Mouse (Mus musculus) testis, postnatal 14 days (tissue): ENCODE measurements at regions not wholly inside any gene's neighbourhood (a gene's known extent, or its start where the extent isn't known, plus 50 kb on each side); places are given as distances from the start of the nearest gene placed in this dataset.

Source experiments
- DNase-seq: peaks from one replicate; pipeline ENCODE4 v3.0.0; 2021; ENCODE audit warnings: low spot score

DNA sequence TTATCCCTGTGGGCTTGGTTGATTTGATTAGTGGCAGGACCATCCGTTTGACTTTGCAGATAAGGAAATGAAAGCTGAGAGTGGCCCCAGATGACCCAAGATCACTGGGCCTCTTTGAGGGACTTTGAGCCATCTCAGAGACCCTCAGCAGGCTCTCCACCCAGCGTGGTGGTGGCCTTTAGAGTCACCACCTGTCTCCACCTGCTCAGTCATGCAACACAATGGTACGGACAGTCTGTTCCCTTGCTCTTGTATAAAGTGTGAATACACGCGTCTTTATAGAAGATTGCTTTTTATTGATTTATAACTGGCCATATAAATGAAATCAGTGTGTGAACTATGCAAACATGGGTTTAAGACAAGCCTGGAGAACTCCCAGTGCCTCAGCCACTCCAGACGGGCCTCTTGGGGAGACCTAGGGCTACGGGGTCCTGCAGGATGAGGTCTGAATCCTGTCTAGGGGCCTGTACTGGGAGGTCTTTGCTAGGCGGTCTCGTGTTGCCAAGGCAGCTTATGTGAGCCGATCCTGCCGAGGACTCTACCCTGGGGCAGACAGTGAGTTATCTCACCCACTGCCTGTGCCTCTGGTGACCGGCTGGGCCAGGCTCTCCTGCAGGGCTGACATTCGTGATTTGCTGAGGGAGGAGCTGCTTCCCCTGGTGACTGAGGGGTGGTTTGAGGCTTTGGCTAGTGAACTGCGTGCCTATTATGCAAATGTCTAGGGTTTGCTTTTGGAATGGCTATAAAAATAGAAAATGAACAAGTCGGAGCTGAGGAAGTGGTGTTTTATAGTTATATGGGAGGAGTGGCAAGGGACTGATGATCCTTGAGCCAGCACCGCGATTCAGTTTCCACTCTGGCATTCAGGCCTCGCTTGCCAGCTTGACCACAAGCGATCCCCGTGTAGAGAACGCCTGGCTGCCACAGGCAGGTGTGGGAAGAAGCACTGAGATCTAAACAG, 176.5 kb downstream of the Fam43a start:
- no peak for DNase-seq

DNA sequence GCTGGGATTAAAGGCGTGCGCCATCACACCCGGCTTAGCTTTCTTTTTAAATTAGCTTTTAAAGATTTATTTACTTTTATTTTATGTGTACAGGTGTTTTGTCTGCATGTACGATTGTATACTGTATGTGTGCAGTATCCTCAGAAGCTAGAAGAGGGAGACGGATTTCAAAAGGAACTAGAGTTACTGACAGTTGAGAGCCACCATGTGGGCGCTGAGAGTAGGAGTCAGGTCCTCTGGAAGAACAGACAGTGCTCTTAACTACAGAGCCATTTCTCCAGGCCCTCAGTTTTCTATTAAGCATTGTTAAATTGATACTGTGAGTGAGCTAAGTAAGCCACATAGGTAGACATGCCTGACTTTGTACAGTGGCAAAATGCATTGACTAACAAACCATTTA, 177.9 kb downstream of the Fam43a start:
- no peak for DNase-seq

DNA sequence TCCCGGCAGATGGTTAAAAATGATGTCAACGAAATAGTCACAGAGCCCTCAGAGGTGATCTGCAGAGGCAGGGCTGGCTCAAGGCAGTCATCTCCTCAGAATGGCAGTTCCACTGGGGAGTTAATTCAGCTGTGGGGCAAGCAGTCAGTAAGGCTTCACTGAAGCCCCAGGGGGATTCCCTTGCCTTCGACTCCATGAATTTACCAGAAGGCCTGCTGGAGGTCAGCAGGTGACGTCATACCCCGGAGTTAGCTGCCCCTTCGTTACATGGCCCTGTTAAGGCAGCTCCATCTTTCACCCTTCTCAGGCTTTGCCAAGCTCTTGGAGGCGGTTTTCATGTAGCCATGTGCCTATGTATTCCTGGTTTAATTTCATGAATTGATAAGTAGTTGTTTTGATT, 178.6 kb downstream of the Fam43a start:
- DNase-seq: no peak

DNA sequence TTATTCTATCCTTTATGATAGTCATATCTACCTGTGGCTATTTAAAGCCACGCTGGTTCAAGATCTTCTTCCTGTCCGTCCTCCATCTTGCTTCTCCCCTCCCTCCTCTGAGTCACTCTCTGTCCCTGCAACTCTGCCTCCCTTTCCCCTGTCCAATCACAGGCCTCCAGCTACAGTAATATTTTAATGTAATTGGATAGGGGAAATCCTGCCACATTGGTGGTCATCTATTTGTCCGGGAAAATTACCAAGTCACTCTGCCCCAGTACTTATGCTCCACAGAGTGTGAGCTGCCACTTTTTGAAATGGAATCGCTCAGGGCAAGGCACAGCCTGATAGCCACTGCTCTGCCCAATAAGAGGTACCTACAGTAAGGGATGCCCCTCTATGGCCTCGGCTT, 179.4 kb downstream of the Fam43a start:
- no peak for DNase-seq

DNA sequence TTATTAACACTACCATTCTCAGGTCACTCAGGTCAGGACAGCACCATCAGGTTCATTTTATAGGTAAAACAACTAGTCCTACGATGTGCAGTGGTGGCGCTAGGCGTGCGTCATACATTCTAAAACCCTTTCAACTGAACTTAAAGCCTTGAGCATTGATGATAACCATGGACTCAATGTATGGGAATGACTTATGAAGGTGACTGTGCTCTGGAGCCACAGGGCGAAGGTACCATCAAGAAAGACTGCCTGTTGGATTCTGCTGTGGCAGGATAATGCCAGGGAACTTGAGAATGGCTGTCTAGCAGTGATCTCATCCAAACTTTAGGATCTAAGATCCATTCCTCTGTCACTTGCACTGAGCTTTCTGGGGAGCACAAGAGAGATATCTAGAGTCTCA, 184.7 kb downstream of the Fam43a start:
- no peak for DNase-seq

DNA sequence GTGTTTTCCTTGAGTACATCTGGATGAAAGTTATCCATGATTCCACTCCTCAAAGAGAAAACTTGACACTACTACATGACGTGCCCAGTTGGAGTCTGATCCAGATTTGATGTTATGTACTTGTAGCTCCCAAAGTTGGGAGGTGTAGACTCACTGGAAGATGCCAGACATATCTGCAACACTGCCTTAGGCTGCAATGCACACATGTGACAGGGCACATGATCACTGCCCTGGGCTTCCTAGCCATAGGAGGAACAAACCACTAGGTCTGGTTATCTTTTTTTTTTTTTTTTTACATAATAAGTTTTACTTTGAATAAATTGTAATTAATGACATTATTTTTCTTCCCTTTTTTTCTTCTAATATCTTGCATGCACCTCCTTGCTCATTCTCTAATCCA, 185.4 kb downstream of the Fam43a start:
- no peak for DNase-seq

DNA sequence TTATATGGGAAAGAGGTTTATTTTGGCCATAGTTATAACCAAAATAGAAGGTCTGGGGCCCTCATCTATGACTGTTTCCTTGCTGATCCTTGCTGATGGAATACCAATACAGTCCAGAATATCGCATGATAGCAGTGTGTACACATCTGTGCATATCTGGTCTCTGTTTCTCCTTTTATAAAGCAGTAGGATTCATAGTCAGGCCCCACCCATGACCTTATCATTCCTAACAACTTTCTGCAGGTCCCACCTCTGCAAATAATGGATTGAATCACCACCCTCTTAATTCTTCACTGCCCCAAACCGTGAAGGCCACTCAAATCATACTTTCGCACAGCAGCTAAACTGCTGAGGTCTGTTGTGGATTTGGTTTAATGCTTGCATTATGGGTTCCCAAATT, 186.5 kb downstream of the Fam43a start:
- no peak for DNase-seq

DNA sequence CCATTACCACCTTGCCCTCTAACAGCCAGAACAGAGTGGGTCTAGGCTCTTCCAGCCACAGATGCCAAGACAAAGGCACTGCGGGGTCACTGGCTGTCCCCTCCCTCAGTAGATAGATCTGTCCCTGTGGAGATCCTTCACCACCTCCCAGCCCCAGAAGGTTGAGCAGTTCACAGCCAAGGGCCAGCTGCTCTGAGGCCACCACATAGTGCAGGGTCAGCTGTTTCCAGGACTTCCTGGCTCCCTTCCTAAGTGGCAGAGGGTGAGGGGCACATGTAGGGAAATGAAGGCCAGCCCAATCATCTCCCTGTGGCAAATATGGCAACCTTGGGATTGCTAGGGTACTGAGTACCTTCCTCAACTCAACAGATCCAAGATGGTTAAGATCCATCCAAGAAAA, 187.8 kb downstream of the Fam43a start:
- DNase-seq: no peak

DNA sequence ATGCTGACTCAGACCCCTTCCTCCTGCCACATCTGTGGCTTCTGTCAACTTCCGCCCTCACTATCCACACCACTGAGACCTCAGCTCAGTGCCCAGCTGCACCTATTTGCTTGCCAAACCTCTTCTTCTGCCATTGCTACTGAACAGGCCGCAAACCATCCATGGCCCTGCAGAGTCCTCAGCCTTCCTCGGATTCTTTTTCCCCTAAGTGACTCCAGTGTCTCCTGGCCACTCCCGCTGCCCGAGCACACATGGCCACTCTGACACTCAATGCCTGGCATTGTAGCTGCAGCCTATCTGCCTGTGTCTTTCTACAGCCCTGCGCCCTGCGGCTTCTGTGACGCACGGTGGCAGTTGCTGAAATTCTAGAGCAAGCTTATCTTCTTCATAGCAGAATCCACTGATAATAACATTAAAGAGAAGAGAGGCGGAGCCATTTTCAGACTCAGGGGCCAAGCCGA, 188.8 kb downstream of the Fam43a start:
- DNase-seq: no peak

DNA sequence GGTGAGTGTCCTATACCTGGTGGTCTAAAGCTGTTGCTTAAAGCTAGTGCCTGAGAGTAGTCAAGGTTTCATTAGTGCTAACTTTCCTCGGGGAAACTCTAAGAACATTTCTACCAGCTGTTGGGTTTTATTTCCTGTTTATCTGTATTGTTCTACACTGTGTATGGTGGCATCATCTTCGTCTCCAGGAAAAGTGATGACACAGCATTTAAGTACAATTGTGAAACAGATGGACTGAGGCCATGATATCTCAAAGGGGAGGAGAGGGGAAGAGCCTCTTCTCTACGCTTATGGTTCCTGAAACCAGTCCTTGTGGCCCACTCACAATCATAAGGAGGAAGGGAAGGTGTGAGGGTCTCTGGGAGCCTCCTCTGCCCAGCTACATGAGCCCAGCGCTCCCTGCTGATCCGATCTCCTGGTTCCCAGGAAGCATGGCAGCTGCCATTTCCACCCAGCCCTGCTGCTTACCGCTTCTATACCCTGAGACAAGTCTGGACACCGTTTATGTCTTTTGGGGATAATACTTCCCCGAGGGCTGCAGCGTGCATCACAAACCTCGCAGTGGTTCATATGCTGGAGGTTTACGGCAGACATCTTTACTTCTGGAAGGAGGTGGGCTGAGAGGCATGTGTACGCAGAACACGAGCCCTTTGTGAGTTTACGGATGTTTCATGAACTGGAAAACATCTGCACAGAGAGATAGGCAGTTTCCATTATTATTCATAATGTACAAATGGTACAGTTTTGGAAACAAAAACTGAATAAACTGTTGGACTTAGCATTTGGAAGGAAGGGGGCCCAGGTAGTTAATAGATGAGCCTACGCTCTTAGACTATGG, 189.6 kb downstream of the Fam43a start:
- DNase-seq: no peak

DNA sequence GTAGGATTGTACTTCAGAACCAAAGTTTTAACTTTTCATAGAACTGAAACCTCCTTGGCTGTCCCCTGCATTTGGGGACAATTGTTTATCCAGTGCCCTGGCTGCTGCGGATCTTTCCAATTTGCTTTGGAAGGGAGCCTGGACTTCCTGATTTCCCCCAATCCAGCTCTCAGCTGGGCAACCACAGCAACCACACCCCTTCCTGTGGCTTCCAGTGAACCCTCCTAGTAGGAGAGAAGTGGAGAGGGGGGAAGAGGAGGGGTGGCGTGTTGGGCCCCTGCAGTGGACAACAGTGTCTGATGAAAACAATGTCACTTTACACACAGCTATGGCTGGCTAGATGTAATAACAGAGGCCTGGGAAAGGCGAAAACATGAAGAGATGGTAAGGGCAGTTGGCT, 190.5 kb downstream of the Fam43a start:
- peak; percentile 27 for DNase-seq

DNA sequence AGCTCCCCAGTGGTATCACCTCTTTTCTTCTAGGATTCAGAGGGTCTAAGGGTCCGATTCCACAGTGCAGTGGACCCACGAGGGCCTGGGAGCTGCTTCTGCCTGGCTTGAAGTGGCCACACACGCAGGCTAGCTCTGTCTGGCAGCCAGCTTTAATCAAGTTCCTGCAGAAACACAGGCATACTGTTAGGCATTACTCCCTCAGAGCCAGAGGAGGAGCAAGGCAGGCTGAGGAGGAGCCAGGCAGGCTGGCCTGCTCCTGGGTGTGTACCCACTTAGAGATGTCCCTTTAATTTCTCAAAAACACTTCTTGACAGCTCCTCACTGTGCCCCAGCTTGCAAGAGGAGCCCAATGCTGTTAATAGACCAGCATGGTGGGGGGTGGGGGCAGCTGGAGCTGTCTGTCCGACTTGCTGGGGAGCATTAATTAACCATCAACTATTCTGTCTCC, 191.1 kb downstream of the Fam43a start:
- DNase-seq: no peak

DNA sequence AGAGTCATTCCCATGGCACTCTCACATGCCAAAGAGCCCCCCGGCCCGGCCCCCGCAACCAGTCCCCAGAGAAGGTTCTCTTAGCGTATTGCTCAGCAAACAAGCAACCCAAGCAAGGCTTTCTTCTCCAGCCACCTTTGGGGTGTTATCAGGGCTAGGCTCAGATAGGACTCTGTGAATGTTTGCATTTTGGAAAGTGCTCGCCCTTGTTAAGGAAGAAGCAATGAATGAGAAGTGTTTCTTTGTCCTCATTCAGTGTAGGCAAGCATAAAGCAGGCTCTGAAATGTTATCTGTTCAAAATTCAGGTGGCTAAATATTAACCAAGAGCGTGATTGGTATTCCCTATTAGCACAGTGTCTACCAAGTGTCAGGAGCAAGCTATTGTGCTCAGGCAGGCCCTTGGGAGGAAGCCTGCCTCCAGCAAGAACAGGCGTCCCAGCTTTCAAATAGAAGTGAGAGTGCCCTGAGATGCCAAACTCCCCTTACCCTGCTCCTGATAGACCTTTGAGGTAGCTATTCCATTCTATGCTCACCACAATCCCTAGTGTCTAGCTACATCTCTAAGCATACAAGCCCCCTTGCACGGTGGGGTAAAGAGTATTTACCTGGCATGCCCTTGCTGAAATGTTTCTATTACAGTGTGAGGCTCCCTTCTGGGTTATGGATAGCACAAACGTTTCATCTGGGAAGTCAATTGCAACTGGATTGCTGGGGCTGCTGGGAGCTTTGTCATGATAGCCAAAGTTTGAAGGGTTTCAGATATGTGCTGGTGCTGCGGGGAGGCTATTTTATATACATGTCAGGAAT, 191.7 kb downstream of the Fam43a start:
- no peak for DNase-seq

DNA sequence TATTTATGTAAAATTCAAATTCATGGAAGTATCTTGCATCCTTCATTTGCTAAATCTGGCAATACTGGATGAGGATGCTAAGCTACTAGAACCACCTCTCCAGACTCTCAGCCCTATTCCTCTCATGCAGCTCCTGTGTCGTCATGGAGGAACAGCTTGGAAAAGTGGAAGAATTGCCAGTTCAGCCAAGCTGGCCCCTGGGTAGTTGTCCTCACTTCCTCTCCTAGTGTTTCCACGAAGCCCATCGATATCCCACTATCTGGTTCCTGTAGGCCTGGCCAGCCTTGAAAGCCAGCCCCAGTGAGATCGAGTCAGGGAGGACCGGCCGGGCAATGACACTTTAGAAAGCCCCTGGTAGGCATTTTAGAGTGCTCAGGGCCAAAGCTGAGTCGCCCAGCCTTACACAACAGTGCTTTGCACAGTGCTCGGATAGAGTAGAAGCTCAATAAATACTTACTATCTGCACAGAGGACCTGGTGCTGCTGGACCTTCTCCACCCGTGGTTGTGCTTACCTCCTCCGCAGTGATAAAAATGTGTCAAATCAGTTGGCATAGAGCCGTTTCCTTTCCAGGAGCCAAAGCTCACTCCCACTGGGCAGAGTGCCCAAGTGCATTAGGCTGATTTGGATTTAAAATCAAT, 193.3 kb downstream of the Fam43a start:
- DNase-seq: no peak

DNA sequence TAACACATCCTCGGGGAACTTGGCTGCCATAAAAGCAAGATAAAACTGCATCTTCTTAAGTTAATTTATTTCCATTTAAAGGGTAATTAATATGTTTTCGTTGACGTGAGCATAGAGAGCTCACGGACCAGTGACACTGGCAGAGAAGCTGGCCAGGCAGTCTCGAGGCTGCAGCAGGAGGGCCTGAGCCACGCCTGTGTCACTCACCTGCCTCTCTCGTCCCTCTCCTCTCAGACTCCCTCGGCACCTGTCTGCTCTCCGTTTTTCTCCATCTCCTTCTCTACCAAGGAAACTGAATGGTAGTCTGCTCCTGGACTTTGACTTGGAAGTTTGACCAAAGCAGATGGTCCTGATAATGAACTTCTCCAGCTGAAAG, 193.8 kb downstream of the Fam43a start:
- DNase-seq: no peak

DNA sequence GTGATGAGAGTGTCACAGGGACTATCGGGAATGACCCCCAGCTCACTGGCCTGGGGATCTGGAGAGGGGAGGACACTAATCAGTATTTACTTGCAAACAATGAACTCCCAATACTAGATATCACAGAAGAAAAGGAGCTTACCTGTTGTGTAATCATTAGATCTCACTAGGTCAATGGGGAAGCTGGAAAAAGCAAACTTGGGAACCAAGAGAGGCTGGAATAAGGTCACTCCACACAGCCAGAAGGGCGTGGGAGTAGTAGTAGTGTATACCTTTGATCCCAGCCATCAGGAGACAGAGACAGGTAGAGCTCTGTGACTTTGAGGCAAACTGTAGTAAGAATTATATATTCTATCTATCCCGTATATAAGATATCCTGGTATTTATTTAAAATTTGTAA, 194.3 kb downstream of the Fam43a start:
- no peak for DNase-seq

DNA sequence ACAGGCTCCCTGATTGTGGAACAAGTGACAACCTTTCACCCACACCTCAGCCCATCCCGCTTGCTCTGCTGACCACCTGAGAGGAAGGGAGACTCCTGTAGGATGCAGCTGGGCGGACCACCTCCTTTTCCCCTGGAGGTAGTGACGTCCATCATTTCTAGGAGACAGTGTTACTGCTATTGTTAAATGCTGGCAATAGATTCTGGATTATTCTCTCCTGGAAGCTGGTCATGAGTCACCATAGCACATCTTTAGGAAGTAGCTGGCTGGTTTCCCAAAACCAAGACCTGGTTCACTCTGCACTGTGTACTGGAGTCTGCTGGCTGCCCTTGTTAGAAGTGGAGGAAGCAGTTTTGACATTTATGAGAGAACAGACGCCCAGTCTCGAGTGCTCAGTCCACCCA, 196.0 kb downstream of the Fam43a start:
- no peak for DNase-seq

DNA sequence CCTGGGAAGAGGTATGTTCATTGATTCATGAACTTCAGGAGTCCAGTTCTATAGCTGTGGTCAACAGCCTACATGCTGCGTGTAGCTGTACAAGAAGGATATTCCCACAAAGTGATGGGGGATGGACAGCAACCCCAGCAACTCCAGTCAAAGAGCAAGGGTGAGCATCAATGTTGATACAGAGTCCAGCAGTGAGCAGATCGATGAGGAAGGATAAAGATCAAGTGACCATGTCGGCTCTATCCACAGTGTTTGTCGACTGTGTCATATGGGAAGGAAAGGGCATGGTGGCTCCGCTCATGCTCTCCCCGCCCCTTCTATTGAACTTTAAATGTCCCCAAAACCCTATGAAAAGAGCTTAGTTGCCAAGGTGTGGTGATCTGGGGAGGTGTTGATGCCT, 196.6 kb downstream of the Fam43a start:
- DNase-seq: no peak

DNA sequence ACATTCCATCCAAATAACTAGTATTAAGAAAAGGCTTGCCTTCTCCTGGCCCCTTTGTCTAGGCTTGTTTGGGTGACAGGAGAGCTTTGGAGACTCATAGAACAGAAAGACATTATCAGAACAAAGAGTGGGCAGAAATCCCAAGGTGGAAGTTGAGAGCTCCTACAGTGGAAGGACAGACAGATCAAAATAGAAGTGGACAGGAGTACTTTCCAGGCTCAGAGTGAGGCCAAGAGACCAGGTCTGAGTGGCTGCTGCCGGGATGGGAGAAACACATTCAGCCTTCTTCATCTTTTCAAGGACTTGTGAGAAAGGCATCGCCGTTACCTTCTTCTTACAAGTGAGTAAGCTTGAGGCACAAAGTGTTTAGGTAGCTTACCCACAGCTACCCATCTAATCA, 197.5 kb downstream of the Fam43a start:
- DNase-seq: no peak

DNA sequence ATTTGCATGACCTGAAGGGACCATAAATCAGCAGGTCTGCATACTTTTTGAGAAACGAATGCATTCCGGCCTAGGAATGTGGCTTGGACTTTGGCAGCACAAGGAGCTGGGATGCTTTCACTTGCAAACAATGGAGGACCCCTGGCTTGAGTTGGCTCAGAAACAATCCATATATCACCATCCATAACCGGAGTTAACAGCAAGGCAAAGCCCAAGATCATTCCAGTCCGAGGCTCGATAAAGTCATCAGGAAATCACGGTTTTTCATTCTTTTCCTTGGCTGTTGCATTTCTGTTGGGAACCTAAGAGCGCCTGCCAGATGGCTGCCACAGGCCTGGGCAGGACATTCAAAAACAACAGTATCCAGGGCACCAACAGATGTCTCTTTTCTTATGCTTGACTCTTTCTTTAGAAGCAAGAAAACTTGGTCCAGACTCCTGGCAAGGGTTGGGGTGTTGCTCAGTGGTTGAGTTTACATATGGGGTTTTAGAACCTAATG, 198.5 kb downstream of the Fam43a start:
- DNase-seq: no peak

DNA sequence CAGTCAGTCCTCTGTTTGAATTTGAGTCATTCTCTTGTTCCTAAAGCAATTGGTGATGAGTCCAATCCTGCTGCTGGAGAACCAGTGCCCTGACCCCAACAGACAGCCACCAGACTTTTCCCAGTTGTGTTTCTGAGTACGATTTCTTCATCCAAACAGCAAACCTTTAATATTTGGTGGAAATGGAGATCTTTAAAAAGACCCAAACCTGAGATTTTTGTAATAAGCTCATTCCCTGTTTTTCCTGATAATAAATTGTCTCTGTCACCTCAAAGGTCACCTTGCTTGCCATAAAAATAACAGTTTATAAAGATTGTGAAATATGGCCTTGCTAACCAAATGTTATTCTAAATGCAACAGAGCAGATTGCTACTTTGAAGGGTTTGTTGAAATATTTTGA, 199.0 kb downstream of the Fam43a start:
- no peak for DNase-seq
